Mouse (Mus musculus) liver, embryonic 14.5 days (tissue): Measurements from ENCODE around the gene Btg2.

Experiments used
- CTCF ChIP-seq: IDR thresholded peaks from 2 replicates; pipeline ENCODE4 v1.5.1; 2016; ENCODE audit warnings: antibody characterized with exemption, low read depth, control low read depth
- EP300 ChIP-seq: IDR thresholded peaks from 2 replicates; pipeline ENCODE4 v1.6.1; 2016; ENCODE audit warnings: antibody characterized with exemption, low read depth

DNA sequence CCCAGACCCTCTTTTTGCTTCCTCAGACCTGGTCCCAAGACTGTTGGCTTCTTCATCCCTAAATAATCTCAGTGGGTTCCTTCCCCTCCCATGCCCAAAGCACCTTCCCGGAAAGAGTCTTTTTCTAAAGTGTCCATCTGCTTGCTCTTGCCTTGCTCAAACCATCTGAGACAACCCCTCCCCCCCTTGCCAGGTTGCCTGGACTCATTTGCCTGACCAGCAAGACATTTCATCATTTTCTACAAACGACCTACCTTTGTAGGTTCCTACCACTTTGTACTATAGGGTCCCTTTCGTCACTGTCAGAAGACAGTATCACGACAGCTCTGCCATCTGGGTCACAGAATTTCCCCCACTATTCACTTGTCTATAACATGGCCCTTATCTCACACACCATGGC, 1.5 kb upstream of the Btg2 start:
- TF ChIP-seq EP300 = no peak
- TF ChIP-seq CTCF = no peak
